Mouse (Mus musculus): Measurements from ENCODE around the gene Slc16a7. TPM values are rescaled to one million over a fixed set of nuclear protein-coding genes. Genes with fewer than 3 reads are reported as not detected.

Gene Slc16a7
- total RNA-seq, 1 experiment: 0.58 TPM

GRCm38 (mm10) chr10:125285386-125285785, 103.9 kb downstream of the Slc16a7 start:
- DNase-seq (ENCODE audit: low read depth, low spot score): no peak
- H3K36me3 ChIP-seq (ENCODE audit: control insufficient read depth, insufficient read depth, low read length, poor library complexity, severe bottlenecking): no peaks in the 10 kb centered on the region
- in situ Hi-C loops (cut with MboI; ENCODE audit: low sequenced_read_pairs in 2 of 2, unreplicated experiment in 2 of 2): no loop called here
- H3K9ac ChIP-seq (ENCODE audit: insufficient read depth, low read depth, low read length, poor library complexity, severe bottlenecking): no peak overlapping the region
- no peaks in the 10 kb centered on the region for H3K4me1 ChIP-seq (ENCODE audit: control insufficient read depth in 2 of 2, insufficient read depth in 2 of 2, low read length in 2 of 2, poor library complexity in 1 of 2)
- TF ChIP-seq CHD2 (IDR thresholded peaks at IDR 0.05; ENCODE audit: low read depth, low read length): no peak
- no peak for TF ChIP-seq ZC3H11A (IDR thresholded peaks at IDR 0.05; ENCODE audit: borderline replicate concordance, low read depth, low read length)
- no peak for TF ChIP-seq ZNF384 (IDR thresholded peaks at IDR 0.05; ENCODE audit: low read depth, low read length)
- no peak for TF ChIP-seq HCFC1 (IDR thresholded peaks at IDR 0.05; ENCODE audit: borderline replicate concordance, insufficient read depth, low read length)
- no peak for TF ChIP-seq MAFK (IDR thresholded peaks at IDR 0.05; ENCODE audit: insufficient read depth, low read depth, low read length)
- H3K9me3 ChIP-seq (ENCODE audit: control insufficient read depth, insufficient read depth, low read depth, low read length): no peaks in the 10 kb centered on the region
- no peak overlapping the region for H3K27ac ChIP-seq (ENCODE audit: insufficient read depth, low read depth, low read length, poor library complexity, severe bottlenecking)
- H3K4me3 ChIP-seq (ENCODE audit: insufficient read depth in 1 of 2, low read depth in 1 of 2, low read length in 2 of 2, poor library complexity in 1 of 2, severe bottlenecking in 1 of 2): no peak overlapping the region

DNA sequence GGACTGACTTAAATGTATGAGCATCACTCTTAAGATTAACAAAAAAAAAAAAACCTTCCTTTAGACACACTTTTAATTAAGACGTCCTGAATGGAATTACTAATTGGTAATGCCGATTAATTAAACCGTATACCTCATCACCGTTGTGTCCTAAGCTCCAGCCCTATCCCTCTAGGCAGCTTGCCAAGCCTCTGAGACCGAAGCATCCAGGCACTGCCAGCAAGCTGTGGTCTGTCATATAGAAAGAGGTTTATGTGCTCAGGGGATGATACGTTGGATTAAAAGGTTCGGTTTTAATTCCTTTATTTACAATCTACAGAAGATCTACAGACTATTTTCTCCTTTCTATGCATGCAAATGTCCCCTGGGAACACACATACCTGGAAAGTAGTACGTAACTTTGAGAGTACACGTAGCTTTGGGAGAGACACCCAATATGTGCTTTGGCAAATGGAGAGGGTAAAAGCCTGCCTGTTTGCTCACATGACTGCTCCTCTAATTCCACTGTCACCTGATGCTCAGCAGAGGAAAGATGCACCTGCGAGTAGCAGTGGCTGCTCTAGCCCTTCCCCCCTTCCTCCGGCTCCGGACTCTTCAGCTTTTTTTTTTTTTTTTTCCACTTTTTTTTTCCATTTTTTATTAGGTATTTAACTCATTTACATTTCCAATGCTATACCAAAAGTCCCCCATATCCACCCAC, 114.0 kb downstream of the Slc16a7 start:
- H3K9me3 ChIP-seq (ENCODE audit: control insufficient read depth, insufficient read depth, low read depth, low read length): no peaks in the 10 kb centered on the region
- H3K27ac ChIP-seq (ENCODE audit: insufficient read depth, low read depth, low read length, poor library complexity, severe bottlenecking): no peak overlapping the region
- in situ Hi-C loops (cut with MboI; ENCODE audit: low sequenced_read_pairs in 2 of 2, unreplicated experiment in 2 of 2): no loop called here
- H3K9ac ChIP-seq (ENCODE audit: insufficient read depth, low read depth, low read length, poor library complexity, severe bottlenecking): no peak overlapping the region
- TF ChIP-seq HCFC1 (IDR thresholded peaks at IDR 0.05; ENCODE audit: borderline replicate concordance, insufficient read depth, low read length): no peak
- no peak for TF ChIP-seq ZNF384 (IDR thresholded peaks at IDR 0.05; ENCODE audit: low read depth, low read length)
- no peak for TF ChIP-seq CHD2 (IDR thresholded peaks at IDR 0.05; ENCODE audit: low read depth, low read length)
- TF ChIP-seq ZC3H11A (IDR thresholded peaks at IDR 0.05; ENCODE audit: borderline replicate concordance, low read depth, low read length): no peak
- TF ChIP-seq MAFK (IDR thresholded peaks at IDR 0.05; ENCODE audit: insufficient read depth, low read depth, low read length): no peak
- H3K36me3 ChIP-seq (ENCODE audit: control insufficient read depth, insufficient read depth, low read length, poor library complexity, severe bottlenecking): no peaks in the 10 kb centered on the region
- no peak overlapping the region for H3K4me3 ChIP-seq (ENCODE audit: insufficient read depth in 1 of 2, low read depth in 1 of 2, low read length in 2 of 2, poor library complexity in 1 of 2, severe bottlenecking in 1 of 2)
- H3K4me1 ChIP-seq (ENCODE audit: control insufficient read depth in 2 of 2, insufficient read depth in 2 of 2, low read length in 2 of 2, poor library complexity in 1 of 2): no peaks in the 10 kb centered on the region
- DNase-seq (ENCODE audit: low read depth, low spot score): no peak

- Histone ChIP-seq H3K36me3 (ENCODE audit: control insufficient read depth, insufficient read depth, low read length, poor library complexity, severe bottlenecking) (no peaks in the 10 kb centered on the region), H3K4me1 (ENCODE audit: control insufficient read depth in 2 of 2, insufficient read depth in 2 of 2, low read length in 2 of 2, poor library complexity in 1 of 2) (no peaks in the 10 kb centered on the region), H3K9ac (ENCODE audit: insufficient read depth, low read depth, low read length, poor library complexity, severe bottlenecking) (no peak overlapping the region), H3K4me3 (ENCODE audit: insufficient read depth in 1 of 2, low read depth in 1 of 2, low read length in 2 of 2, poor library complexity in 1 of 2, severe bottlenecking in 1 of 2) (no peak overlapping the region), H3K27ac (ENCODE audit: insufficient read depth, low read depth, low read length, poor library complexity, severe bottlenecking) (no peak overlapping the region), H3K9me3 (ENCODE audit: control insufficient read depth, insufficient read depth, low read depth, low read length) (no peaks in the 10 kb centered on the region)
- no peak for DNase-seq (ENCODE audit: low read depth, low spot score)
- TF ChIP-seq ZC3H11A (IDR thresholded peaks at IDR 0.05; ENCODE audit: borderline replicate concordance, low read depth, low read length) (no peak), CHD2 (IDR thresholded peaks at IDR 0.05; ENCODE audit: low read depth, low read length) (no peak), MAFK (IDR thresholded peaks at IDR 0.05; ENCODE audit: insufficient read depth, low read depth, low read length) (no peak)
- in situ Hi-C loops (cut with MboI; ENCODE audit: low sequenced_read_pairs in 2 of 2, unreplicated experiment in 2 of 2): no loop called here
These were observed 114.6 kb downstream of the Slc16a7 start for GRCm38 (mm10) chr10:125274519-125275148.

DNA sequence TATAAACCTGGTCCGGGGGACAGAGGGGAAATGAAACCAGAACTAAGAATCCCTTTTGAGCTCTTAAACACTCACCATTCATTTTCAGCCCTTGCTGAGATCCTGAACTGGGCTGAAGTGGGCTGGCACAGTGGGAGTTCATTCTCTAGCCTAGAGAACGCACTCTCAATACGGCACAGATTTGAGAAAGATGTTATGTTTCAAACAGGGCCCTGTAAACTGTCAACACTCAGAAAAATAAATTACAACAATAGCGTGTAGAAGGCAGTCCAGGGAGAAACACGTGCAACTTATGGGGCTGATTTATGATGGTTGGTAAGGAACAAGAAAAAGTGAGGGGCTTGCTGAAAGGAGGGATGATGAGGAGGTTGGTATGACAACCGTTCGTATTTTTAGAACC, 115.5 kb downstream of the Slc16a7 start:
- in situ Hi-C loops (cut with MboI; ENCODE audit: low sequenced_read_pairs in 2 of 2, unreplicated experiment in 2 of 2): no loop called here
- DNase-seq (ENCODE audit: low read depth, low spot score): no peak
- Histone ChIP-seq H3K27ac (ENCODE audit: insufficient read depth, low read depth, low read length, poor library complexity, severe bottlenecking) (no peak overlapping the region), H3K4me3 (ENCODE audit: insufficient read depth in 1 of 2, low read depth in 1 of 2, low read length in 2 of 2, poor library complexity in 1 of 2, severe bottlenecking in 1 of 2) (no peak overlapping the region), H3K4me1 (ENCODE audit: control insufficient read depth in 2 of 2, insufficient read depth in 2 of 2, low read length in 2 of 2, poor library complexity in 1 of 2) (no peaks in the 10 kb centered on the region), H3K9ac (ENCODE audit: insufficient read depth, low read depth, low read length, poor library complexity, severe bottlenecking) (no peak overlapping the region), H3K9me3 (ENCODE audit: control insufficient read depth, insufficient read depth, low read depth, low read length) (no peaks in the 10 kb centered on the region), H3K36me3 (ENCODE audit: control insufficient read depth, insufficient read depth, low read length, poor library complexity, severe bottlenecking) (no peaks in the 10 kb centered on the region)
- no peak for TF ChIP-seq HCFC1 (IDR thresholded peaks at IDR 0.05; ENCODE audit: borderline replicate concordance, insufficient read depth, low read length)

GRCm38 (mm10) chr10:125271448-125271847, 117.8 kb downstream of the Slc16a7 start:
- no peaks in the 10 kb centered on the region for H3K36me3 ChIP-seq (ENCODE audit: control insufficient read depth, insufficient read depth, low read length, poor library complexity, severe bottlenecking)
- H3K9me3 ChIP-seq (ENCODE audit: control insufficient read depth, insufficient read depth, low read depth, low read length): no peaks in the 10 kb centered on the region
- no peak overlapping the region for H3K27ac ChIP-seq (ENCODE audit: insufficient read depth, low read depth, low read length, poor library complexity, severe bottlenecking)
- H3K4me1 ChIP-seq (ENCODE audit: control insufficient read depth in 2 of 2, insufficient read depth in 2 of 2, low read length in 2 of 2, poor library complexity in 1 of 2): no peaks in the 10 kb centered on the region
- DNase-seq (ENCODE audit: low read depth, low spot score): no peak
- no peak overlapping the region for H3K4me3 ChIP-seq (ENCODE audit: insufficient read depth in 1 of 2, low read depth in 1 of 2, low read length in 2 of 2, poor library complexity in 1 of 2, severe bottlenecking in 1 of 2)
- no peak overlapping the region for H3K9ac ChIP-seq (ENCODE audit: insufficient read depth, low read depth, low read length, poor library complexity, severe bottlenecking)
- TF ChIP-seq MAFK (IDR thresholded peaks at IDR 0.05; ENCODE audit: insufficient read depth, low read depth, low read length) (no peak), ZNF384 (IDR thresholded peaks at IDR 0.05; ENCODE audit: low read depth, low read length) (no peak), HCFC1 (IDR thresholded peaks at IDR 0.05; ENCODE audit: borderline replicate concordance, insufficient read depth, low read length) (no peak), ZC3H11A (IDR thresholded peaks at IDR 0.05; ENCODE audit: borderline replicate concordance, low read depth, low read length) (no peak), CHD2 (IDR thresholded peaks at IDR 0.05; ENCODE audit: low read depth, low read length) (no peak)
- in situ Hi-C loops (cut with MboI; ENCODE audit: low sequenced_read_pairs in 2 of 2, unreplicated experiment in 2 of 2): no loop called here

Measured in ES-E14 (cell line).